Mouse (Mus musculus): Measurements from ENCODE around the gene Arhgef39. TPM values are rescaled to one million over a fixed set of nuclear protein-coding genes. Genes with fewer than 3 reads are reported as not detected.

The Arhgef39 gene
- polyA plus RNA-seq (2014; fragmentation: Illumina TruSeq; extraction: RNeasy Lipid Tissue Mini Kit (QIAGEN cat#74804)), result 6.7 TPM

GRCm38 (mm10) chr4:43499407-43500333, at the start of gene Arhgef39:
Gene Arhgef39, minus strand, starts transcription at chr4:43499695.

GRCm38 (mm10) chr4:43506536-43507185, 7.2 kb upstream of the Arhgef39 start, which contains the start of gene Car9:
Gene Car9, plus strand, starts transcription at chr4:43506966.

GRCm38 (mm10) chr4:43492821-43493185, 6.7 kb downstream of the Arhgef39 start, which contains the start of gene Ccdc107:
Gene Ccdc107, plus strand, starts transcription at chr4:43492900.

GRCm38 (mm10) chr4:43483535-43484091, 15.9 kb downstream of the Arhgef39 start, which contains the start of gene Sit1:
Gene Sit1, minus strand, starts transcription at chr4:43483734.

GRCm38 (mm10) chr4:43454041-43454836, 45.3 kb downstream of the Arhgef39 start, which contains the start of gene Cd72:
Gene Cd72, minus strand, starts transcription at chr4:43454628.

Other genes starting within 250 kb of the Arhgef39 start
- 0.23 TPM for gene Atp8b5, start 232.5 kb downstream of the Arhgef39 start, polyA plus RNA-seq (2014; fragmentation: Illumina TruSeq; extraction: RNeasy Lipid Tissue Mini Kit (QIAGEN cat#74804))
- gene Rusc2, start 117.7 kb downstream of the Arhgef39 start, polyA plus RNA-seq (2014; fragmentation: Illumina TruSeq; extraction: RNeasy Lipid Tissue Mini Kit (QIAGEN cat#74804)), result 0.63 TPM
- 1.1 TPM for gene Fam166b, start 70.6 kb downstream of the Arhgef39 start, polyA plus RNA-seq (2014; fragmentation: Illumina TruSeq; extraction: RNeasy Lipid Tissue Mini Kit (QIAGEN cat#74804))
- 0.31 TPM for gene Tesk1, start 57.8 kb downstream of the Arhgef39 start, polyA plus RNA-seq (2014; fragmentation: Illumina TruSeq; extraction: RNeasy Lipid Tissue Mini Kit (QIAGEN cat#74804))
- 2.5 TPM for gene Cd72, start 45.1 kb downstream of the Arhgef39 start, polyA plus RNA-seq (2014; fragmentation: Illumina TruSeq; extraction: RNeasy Lipid Tissue Mini Kit (QIAGEN cat#74804))
- gene Sit1, start 16.0 kb downstream of the Arhgef39 start, polyA plus RNA-seq (2014; fragmentation: Illumina TruSeq; extraction: RNeasy Lipid Tissue Mini Kit (QIAGEN cat#74804)), result not detected
- 2.1 TPM for gene Ccdc107, start 6.8 kb downstream of the Arhgef39 start, polyA plus RNA-seq (2014; fragmentation: Illumina TruSeq; extraction: RNeasy Lipid Tissue Mini Kit (QIAGEN cat#74804))
- gene Car9, start 7.3 kb upstream of the Arhgef39 start, polyA plus RNA-seq (2014; fragmentation: Illumina TruSeq; extraction: RNeasy Lipid Tissue Mini Kit (QIAGEN cat#74804)), result 2.3 TPM
- 58.0 TPM for gene Tpm2, start 24.1 kb upstream of the Arhgef39 start, polyA plus RNA-seq (2014; fragmentation: Illumina TruSeq; extraction: RNeasy Lipid Tissue Mini Kit (QIAGEN cat#74804))
- 10.5 TPM for gene Creb3, start 62.6 kb upstream of the Arhgef39 start, polyA plus RNA-seq (2014; fragmentation: Illumina TruSeq; extraction: RNeasy Lipid Tissue Mini Kit (QIAGEN cat#74804))
- gene Tln1, start 63.0 kb upstream of the Arhgef39 start, polyA plus RNA-seq (2014; fragmentation: Illumina TruSeq; extraction: RNeasy Lipid Tissue Mini Kit (QIAGEN cat#74804)), result 291 TPM
- gene Rgp1, start 79.0 kb upstream of the Arhgef39 start, polyA plus RNA-seq (2014; fragmentation: Illumina TruSeq; extraction: RNeasy Lipid Tissue Mini Kit (QIAGEN cat#74804)), result 3.4 TPM
- gene Gba2, start 79.2 kb upstream of the Arhgef39 start, polyA plus RNA-seq (2014; fragmentation: Illumina TruSeq; extraction: RNeasy Lipid Tissue Mini Kit (QIAGEN cat#74804)), result 2.5 TPM
- gene Msmp, start 84.8 kb upstream of the Arhgef39 start, polyA plus RNA-seq (2014; fragmentation: Illumina TruSeq; extraction: RNeasy Lipid Tissue Mini Kit (QIAGEN cat#74804)), result not detected
- 21.7 TPM for gene Npr2, start 132.2 kb upstream of the Arhgef39 start, polyA plus RNA-seq (2014; fragmentation: Illumina TruSeq; extraction: RNeasy Lipid Tissue Mini Kit (QIAGEN cat#74804))
- not detected for gene Spag8, start 153.9 kb upstream of the Arhgef39 start, polyA plus RNA-seq (2014; fragmentation: Illumina TruSeq; extraction: RNeasy Lipid Tissue Mini Kit (QIAGEN cat#74804))
- gene Hint2, start 156.8 kb upstream of the Arhgef39 start, polyA plus RNA-seq (2014; fragmentation: Illumina TruSeq; extraction: RNeasy Lipid Tissue Mini Kit (QIAGEN cat#74804)), result 2.4 TPM
- gene Tmem8b, start 169.3 kb upstream of the Arhgef39 start, polyA plus RNA-seq (2014; fragmentation: Illumina TruSeq; extraction: RNeasy Lipid Tissue Mini Kit (QIAGEN cat#74804)), result 5.4 TPM
- 0.14 TPM for gene Fam221b, start 169.4 kb upstream of the Arhgef39 start, polyA plus RNA-seq (2014; fragmentation: Illumina TruSeq; extraction: RNeasy Lipid Tissue Mini Kit (QIAGEN cat#74804))
- gene Olfr70, start 201.1 kb upstream of the Arhgef39 start, polyA plus RNA-seq (2014; fragmentation: Illumina TruSeq; extraction: RNeasy Lipid Tissue Mini Kit (QIAGEN cat#74804)), result not detected
- not detected for gene Olfr71, start 210.6 kb upstream of the Arhgef39 start, polyA plus RNA-seq (2014; fragmentation: Illumina TruSeq; extraction: RNeasy Lipid Tissue Mini Kit (QIAGEN cat#74804))
- gene Hrct1, start 227.5 kb upstream of the Arhgef39 start, polyA plus RNA-seq (2014; fragmentation: Illumina TruSeq; extraction: RNeasy Lipid Tissue Mini Kit (QIAGEN cat#74804)), result not detected
- 0.37 TPM for gene Spaar, start 230.3 kb upstream of the Arhgef39 start, polyA plus RNA-seq (2014; fragmentation: Illumina TruSeq; extraction: RNeasy Lipid Tissue Mini Kit (QIAGEN cat#74804))